Mouse (Mus musculus): ENCODE data around the gene Plscr2. TPM values are rescaled to one million over a fixed set of nuclear protein-coding genes. Genes with fewer than 3 reads are reported as not detected.
A peak's percentile ranks its signal among the peaks of the same experiment; 100 is the strongest.

The Plscr2 gene
- polyA plus RNA-seq, 1 experiment = 7.1 TPM

GRCm38 (mm10) chr9:92253585-92254321 is 21.6 kb upstream of the Plscr2 start:
- Histone ChIP-seq H3ac (ENCODE audit: control insufficient read depth, insufficient read length, low read depth) (no peak overlapping the region), H3K36me3 (ENCODE audit: control insufficient read depth, insufficient read depth) (peaks cover 10% of the 10 kb centered on the region), H3K27me3 (ENCODE audit: control insufficient read depth, insufficient read depth, insufficient read length) (no peaks in the 10 kb centered on the region), H3K79me3 (ENCODE audit: low read depth) (peaks cover 57% of the 10 kb centered on the region), H3K4me3 (ENCODE audit: insufficient read depth, poor library complexity, severe bottlenecking) (no peak overlapping the region), H3K79me2 (ENCODE audit: control insufficient read depth, insufficient read depth) (peaks cover 77% of the 10 kb centered on the region)
- no peak for TF ChIP-seq MYOD1 (IDR thresholded peaks at IDR 0.05; ENCODE audit: control insufficient read depth, insufficient read length, low read depth)
- no peak for TF ChIP-seq CEBPB (IDR thresholded peaks at IDR 0.05; ENCODE audit: low read depth)
- TF ChIP-seq MYOG (IDR thresholded peaks at IDR 0.05; ENCODE audit: control insufficient read depth, extremely low read depth, insufficient read length) = no peak
- no peak for TF ChIP-seq MAX (IDR thresholded peaks at IDR 0.05)
- TF ChIP-seq FOSL1 (IDR thresholded peaks at IDR 0.05; ENCODE audit: insufficient read depth, low read length, poor library complexity, severe bottlenecking) = no peak
- TF ChIP-seq CTCF (IDR thresholded peaks at IDR 0.05; ENCODE audit: control insufficient read depth, insufficient read depth, insufficient read length) = no peak
- TF ChIP-seq USF1 (IDR thresholded peaks at IDR 0.05; ENCODE audit: low read depth) = no peak

DNA sequence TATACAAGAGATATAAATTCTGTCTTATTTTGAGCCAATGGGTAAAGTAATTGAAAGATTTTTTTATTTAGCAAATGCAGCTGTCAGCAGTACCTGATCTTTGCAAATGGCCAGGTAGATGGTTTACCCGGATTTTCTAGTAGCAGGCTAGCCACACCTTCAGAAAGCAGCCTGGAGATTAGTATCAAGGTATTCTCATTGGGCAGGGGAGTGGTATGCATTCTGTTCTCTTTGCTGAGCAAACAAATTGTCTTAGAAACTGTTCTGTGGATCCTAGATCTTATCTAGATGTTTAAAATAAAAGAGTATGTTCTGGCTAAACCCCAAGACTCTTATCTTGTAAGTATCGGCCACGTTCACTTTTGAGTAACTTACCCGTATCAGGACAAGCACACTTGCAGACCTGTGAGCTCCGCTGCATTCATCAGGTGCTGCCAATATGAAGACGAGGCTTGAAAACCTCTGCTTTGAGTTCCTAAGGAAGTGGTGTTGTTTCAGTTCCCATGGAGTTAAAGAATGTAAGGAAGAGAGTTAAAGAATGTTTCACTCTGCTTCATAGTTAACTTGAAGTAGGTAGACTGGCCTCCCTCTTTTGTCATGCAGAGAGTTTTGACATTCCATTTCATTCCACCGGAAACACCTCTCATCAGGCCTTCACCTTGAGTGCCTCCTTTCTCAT is 14.8 kb upstream of the Plscr2 start:
- H3K79me2 ChIP-seq (ENCODE audit: control insufficient read depth, insufficient read depth) = peaks cover 24% of the 10 kb centered on the region
- H3K27me3 ChIP-seq (ENCODE audit: control insufficient read depth, insufficient read depth, insufficient read length) = no peaks in the 10 kb centered on the region
- TF ChIP-seq USF1 (IDR thresholded peaks at IDR 0.05; ENCODE audit: low read depth) (no peak), CEBPB (IDR thresholded peaks at IDR 0.05; ENCODE audit: low read depth) (no peak), CTCF (IDR thresholded peaks at IDR 0.05; ENCODE audit: control insufficient read depth, insufficient read depth, insufficient read length) (no peak), MYOG (IDR thresholded peaks at IDR 0.05; ENCODE audit: control insufficient read depth, extremely low read depth, insufficient read length) (no peak), FOSL1 (IDR thresholded peaks at IDR 0.05; ENCODE audit: insufficient read depth, low read length, poor library complexity, severe bottlenecking) (no peak), MAX (IDR thresholded peaks at IDR 0.05) (no peak), MYOD1 (IDR thresholded peaks at IDR 0.05; ENCODE audit: control insufficient read depth, insufficient read length, low read depth) (no peak)
- H3K79me3 ChIP-seq (ENCODE audit: low read depth) = peaks cover 8% of the 10 kb centered on the region
- no peak overlapping the region for H3ac ChIP-seq (ENCODE audit: control insufficient read depth, insufficient read length, low read depth)
- H3K4me3 ChIP-seq (ENCODE audit: insufficient read depth, poor library complexity, severe bottlenecking) = no peak overlapping the region
- peaks cover 68% of the 10 kb centered on the region for H3K36me3 ChIP-seq (ENCODE audit: control insufficient read depth, insufficient read depth)

DNA sequence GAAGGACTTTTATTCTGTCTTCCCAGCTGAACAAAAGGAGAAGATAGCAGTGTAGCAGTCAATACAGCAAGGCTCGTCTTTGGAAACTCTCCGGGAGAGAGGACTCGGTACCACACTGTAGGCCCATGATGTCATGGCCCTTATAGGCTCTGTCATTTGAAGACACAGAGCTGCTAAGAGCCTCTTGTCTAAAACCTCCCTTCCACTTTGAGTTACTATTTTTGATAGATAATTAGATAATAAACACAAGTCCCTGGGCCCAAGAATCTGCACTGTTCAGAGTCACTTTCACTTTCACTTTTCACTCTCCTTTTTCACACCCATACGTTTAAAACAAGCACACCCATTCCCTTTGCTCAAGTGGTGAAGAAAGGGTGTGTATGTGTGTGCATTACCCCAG is 9.7 kb upstream of the Plscr2 start:
- H3K79me2 ChIP-seq (ENCODE audit: control insufficient read depth, insufficient read depth) = no peaks in the 10 kb centered on the region
- no peaks in the 10 kb centered on the region for H3K27me3 ChIP-seq (ENCODE audit: control insufficient read depth, insufficient read depth, insufficient read length)
- H3K36me3 ChIP-seq (ENCODE audit: control insufficient read depth, insufficient read depth) = peaks cover 90% of the 10 kb centered on the region
- TF ChIP-seq USF1 (IDR thresholded peaks at IDR 0.05; ENCODE audit: low read depth) (no peak), MYOD1 (IDR thresholded peaks at IDR 0.05; ENCODE audit: control insufficient read depth, insufficient read length, low read depth) (no peak), FOSL1 (IDR thresholded peaks at IDR 0.05; ENCODE audit: insufficient read depth, low read length, poor library complexity, severe bottlenecking) (no peak), MAX (IDR thresholded peaks at IDR 0.05) (no peak), MYOG (IDR thresholded peaks at IDR 0.05; ENCODE audit: control insufficient read depth, extremely low read depth, insufficient read length) (no peak), CEBPB (IDR thresholded peaks at IDR 0.05; ENCODE audit: low read depth) (no peak), CTCF (IDR thresholded peaks at IDR 0.05; ENCODE audit: control insufficient read depth, insufficient read depth, insufficient read length) (no peak)
- H3K4me3 ChIP-seq (ENCODE audit: insufficient read depth, poor library complexity, severe bottlenecking) = no peak overlapping the region
- H3ac ChIP-seq (ENCODE audit: control insufficient read depth, insufficient read length, low read depth) = no peak overlapping the region
- H3K79me3 ChIP-seq (ENCODE audit: low read depth) = no peaks in the 10 kb centered on the region

GRCm38 (mm10) chr9:92266558-92267171 is 8.7 kb upstream of the Plscr2 start:
- Histone ChIP-seq H3K4me3 (ENCODE audit: insufficient read depth, poor library complexity, severe bottlenecking) (no peak overlapping the region), H3ac (ENCODE audit: control insufficient read depth, insufficient read length, low read depth) (no peak overlapping the region), H3K79me2 (ENCODE audit: control insufficient read depth, insufficient read depth) (no peaks in the 10 kb centered on the region), H3K27me3 (ENCODE audit: control insufficient read depth, insufficient read depth, insufficient read length) (no peaks in the 10 kb centered on the region), H3K79me3 (ENCODE audit: low read depth) (no peaks in the 10 kb centered on the region), H3K36me3 (ENCODE audit: control insufficient read depth, insufficient read depth) (peaks cover 88% of the 10 kb centered on the region)
- TF ChIP-seq CEBPB (IDR thresholded peaks at IDR 0.05; ENCODE audit: low read depth) (no peak), USF1 (IDR thresholded peaks at IDR 0.05; ENCODE audit: low read depth) (no peak), CTCF (IDR thresholded peaks at IDR 0.05; ENCODE audit: control insufficient read depth, insufficient read depth, insufficient read length) (no peak), MAX (IDR thresholded peaks at IDR 0.05) (no peak), FOSL1 (IDR thresholded peaks at IDR 0.05; ENCODE audit: insufficient read depth, low read length, poor library complexity, severe bottlenecking) (no peak), MYOG (IDR thresholded peaks at IDR 0.05; ENCODE audit: control insufficient read depth, extremely low read depth, insufficient read length) (no peak), MYOD1 (IDR thresholded peaks at IDR 0.05; ENCODE audit: control insufficient read depth, insufficient read length, low read depth) (no peak)

DNA sequence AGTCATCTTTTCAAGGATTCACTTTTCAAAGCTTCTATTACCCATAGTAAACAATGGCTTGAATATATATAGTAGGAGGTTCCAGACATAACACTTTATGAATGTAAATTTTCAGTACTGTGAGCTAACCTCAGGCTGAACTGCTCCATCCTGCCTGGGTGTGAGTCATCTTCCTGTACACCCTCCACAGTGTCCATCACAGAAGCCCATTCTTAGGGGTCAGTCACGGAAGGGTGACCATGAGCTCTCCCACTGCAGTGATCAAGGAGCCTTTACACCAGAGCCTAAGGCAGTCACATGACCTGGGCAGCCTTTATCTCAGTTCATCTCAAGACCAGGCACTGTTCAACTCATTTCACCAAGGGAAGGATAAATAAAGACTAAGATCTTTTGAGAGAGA is 7.7 kb upstream of the Plscr2 start:
- no peak overlapping the region for H3K4me3 ChIP-seq (ENCODE audit: insufficient read depth, poor library complexity, severe bottlenecking)
- no peaks in the 10 kb centered on the region for H3K79me2 ChIP-seq (ENCODE audit: control insufficient read depth, insufficient read depth)
- H3ac ChIP-seq (ENCODE audit: control insufficient read depth, insufficient read length, low read depth) = no peak overlapping the region
- TF ChIP-seq FOSL1 (IDR thresholded peaks at IDR 0.05; ENCODE audit: insufficient read depth, low read length, poor library complexity, severe bottlenecking) (no peak), CEBPB (IDR thresholded peaks at IDR 0.05; ENCODE audit: low read depth) (no peak), MAX (IDR thresholded peaks at IDR 0.05) (no peak), CTCF (IDR thresholded peaks at IDR 0.05; ENCODE audit: control insufficient read depth, insufficient read depth, insufficient read length) (no peak), USF1 (IDR thresholded peaks at IDR 0.05; ENCODE audit: low read depth) (peak; percentile 15), MYOD1 (IDR thresholded peaks at IDR 0.05; ENCODE audit: control insufficient read depth, insufficient read length, low read depth) (no peak), MYOG (IDR thresholded peaks at IDR 0.05; ENCODE audit: control insufficient read depth, extremely low read depth, insufficient read length) (no peak)
- H3K27me3 ChIP-seq (ENCODE audit: control insufficient read depth, insufficient read depth, insufficient read length) = no peaks in the 10 kb centered on the region
- peaks cover 85% of the 10 kb centered on the region for H3K36me3 ChIP-seq (ENCODE audit: control insufficient read depth, insufficient read depth)
- no peaks in the 10 kb centered on the region for H3K79me3 ChIP-seq (ENCODE audit: low read depth)
